Mouse (Mus musculus) embryonic facial prominence, embryonic 14.5 days (tissue): ENCODE measurements at regions not wholly inside any gene's neighbourhood (a gene's known extent, or its start where the extent isn't known, plus 50 kb on each side); places are given as distances from the start of the nearest gene placed in this dataset.

ENCODE experiments used
- ATAC-seq: fragments of 200-750 bp; cut with Nextera tagmentation; 2 replicates; pipeline ENCODE4 v1.8.0; 2017; ENCODE audit warnings: low read depth, moderate number of reproducible peaks, moderate TSS enrichment
- DNase-seq: peaks from one replicate; pipeline ENCODE4 v3.0.0-alpha.2; 2015; ENCODE audit warnings: low spot score
- H3K27ac ChIP-seq: fragments of 300-500 bp; sonication (generic); replicated peaks from 2 replicates; pipeline ENCODE4 v1.5.1; 2014; ENCODE audit warnings: low read depth, mild to moderate bottlenecking, low read length, moderate library complexity
- H3K27me3 ChIP-seq: fragments of 300-500 bp; sonication (generic); replicated peaks from 2 replicates; pipeline ENCODE4 v1.6.1; 2014; ENCODE audit warnings: low read length; ENCODE audit not compliant: control insufficient read depth, insufficient read depth
- H3K36me3 ChIP-seq: fragments of 300-500 bp; sonication (generic); 2 replicates; pipeline ENCODE4 v1.6.1; 2014; ENCODE audit warnings: low read length, mixed read lengths; ENCODE audit not compliant: control insufficient read depth, insufficient read depth
- H3K4me1 ChIP-seq: fragments of 300-500 bp; sonication (generic); 2 replicates; pipeline ENCODE4 v1.6.1; 2014; ENCODE audit warnings: antibody characterized with exemption, low read length; ENCODE audit not compliant: control insufficient read depth, insufficient read depth
- H3K4me2 ChIP-seq: fragments of 300-500 bp; sonication (generic); 2 replicates; pipeline ENCODE4 v1.6.1; 2014; ENCODE audit warnings: low read depth, mild to moderate bottlenecking, low read length, moderate library complexity, mixed read lengths
- H3K4me3 ChIP-seq: fragments of 300-500 bp; sonication (generic); 2 replicates; pipeline ENCODE4 v1.5.1; 2014; ENCODE audit warnings: low read depth, mild to moderate bottlenecking, low read length
- H3K9ac ChIP-seq: fragments of 300-500 bp; sonication (generic); 2 replicates; pipeline ENCODE4 v1.6.1; 2014; ENCODE audit warnings: low read depth, mild to moderate bottlenecking, low read length, moderate library complexity, mixed read lengths
- H3K9me3 ChIP-seq: fragments of 300-500 bp; sonication (generic); 2 replicates; pipeline ENCODE4 v1.6.1; 2016; ENCODE audit warnings: low read length; ENCODE audit not compliant: control insufficient read depth
- WGBS: fragments of 180-500 bp; shearing (Covaris S2); extraction: QIAGEN DNeasy Blood & Tissue Kit; methylation state at CpG from one replicate; pipeline ENCODE4 v1.1.7; 2014; 5-methylcytosine and 5-hydroxymethylcytosine counted together

- Histone ChIP-seq H3K4me3 (no peak overlapping the region), H3K9ac (no peak overlapping the region), H3K27ac (no peak overlapping the region), H3K4me2 (no peak overlapping the region), H3K4me1 (no peaks in the 10 kb centered on the region), H3K27me3 (no peaks in the 10 kb centered on the region), H3K36me3 (no peaks in the 10 kb centered on the region), H3K9me3 (no peaks in the 10 kb centered on the region)
- 54% methylated on average over 12 of the region's 12 CpGs for WGBS
- DNase-seq = peak; percentile 19
- ATAC-seq = no peak
These were observed 252.7 kb upstream of the Dnajc24 start for GRCm38 (mm10) chr2:106256012-106256411.

- ATAC-seq = no peak; the same call in 1 of the 2 replicates
- no peak overlapping the region for H3K4me3 ChIP-seq
- WGBS = 55% methylated on average over 4 of the region's 4 CpGs
These were observed 231.0 kb upstream of the Dnajc24 start for GRCm38 (mm10) chr2:106234358-106234757.

GRCm38 (mm10) chr2:106231136-106231535 lies 227.8 kb upstream of the Dnajc24 start:
- no peaks in the 10 kb centered on the region for H3K9me3 ChIP-seq
- H3K4me3 ChIP-seq = no peak overlapping the region
- ATAC-seq (no peak), DNase-seq (no peak)
- H3K36me3 ChIP-seq = no peaks in the 10 kb centered on the region
- 82% methylated on average over 5 of the region's 5 CpGs for WGBS
- H3K4me1 ChIP-seq = no peaks in the 10 kb centered on the region
- no peak overlapping the region for H3K9ac ChIP-seq
- no peak overlapping the region for H3K27ac ChIP-seq
- no peak overlapping the region for H3K4me2 ChIP-seq
- no peaks in the 10 kb centered on the region for H3K27me3 ChIP-seq

More at GRCm38 (mm10) chr2:106234358-106234757, 231.0 kb upstream of the Dnajc24 start:
- DNase-seq = peak; percentile 30
- Histone ChIP-seq H3K4me1 (no peaks in the 10 kb centered on the region), H3K27me3 (no peaks in the 10 kb centered on the region), H3K9me3 (no peaks in the 10 kb centered on the region), H3K27ac (no peak overlapping the region), H3K4me2 (no peak overlapping the region), H3K9ac (no peak overlapping the region), H3K36me3 (no peaks in the 10 kb centered on the region)

GRCm38 (mm10) chr2:106230021-106230420 lies 226.7 kb upstream of the Dnajc24 start:
- DNase-seq (no peak), ATAC-seq (no peak)
- Histone ChIP-seq H3K27me3 (no peaks in the 10 kb centered on the region), H3K9me3 (no peaks in the 10 kb centered on the region), H3K9ac (no peak overlapping the region), H3K36me3 (no peaks in the 10 kb centered on the region), H3K27ac (no peak overlapping the region), H3K4me1 (no peaks in the 10 kb centered on the region), H3K4me2 (no peak overlapping the region), H3K4me3 (no peak overlapping the region)
- WGBS = 85% methylated on average over 3 of the region's 3 CpGs

GRCm38 (mm10) chr2:106228249-106228648 lies 224.9 kb upstream of the Dnajc24 start:
- WGBS = 81% methylated on average over 1 of the region's 1 CpGs
- ATAC-seq (no peak), DNase-seq (no peak)
- no peaks in the 10 kb centered on the region for H3K9me3 ChIP-seq
- no peaks in the 10 kb centered on the region for H3K36me3 ChIP-seq
- no peaks in the 10 kb centered on the region for H3K27me3 ChIP-seq
- no peak overlapping the region for H3K27ac ChIP-seq
- H3K4me1 ChIP-seq = no peaks in the 10 kb centered on the region
- no peak overlapping the region for H3K4me2 ChIP-seq
- H3K9ac ChIP-seq = no peak overlapping the region
- no peak overlapping the region for H3K4me3 ChIP-seq

GRCm38 (mm10) chr2:106216169-106216568 lies 212.8 kb upstream of the Dnajc24 start:
- H3K4me1 ChIP-seq = no peaks in the 10 kb centered on the region
- no peak overlapping the region for H3K9ac ChIP-seq
- no peaks in the 10 kb centered on the region for H3K9me3 ChIP-seq
- no peak for ATAC-seq
- H3K36me3 ChIP-seq = no peaks in the 10 kb centered on the region
- no peak overlapping the region for H3K4me3 ChIP-seq
- H3K27ac ChIP-seq = no peak overlapping the region
- DNase-seq = no peak
- 0 out of 2 replicates have a peak, but pooled peaks cover 3% of the 10 kb centered on the region for H3K27me3 ChIP-seq
- no peak overlapping the region for H3K4me2 ChIP-seq
- WGBS = 63% methylated on average over 3 of the region's 3 CpGs

GRCm38 (mm10) chr2:106213740-106214139 lies 210.4 kb upstream of the Dnajc24 start:
- Histone ChIP-seq H3K27ac (no peak overlapping the region), H3K4me2 (no peak overlapping the region), H3K4me3 (no peak overlapping the region), H3K9me3 (no peaks in the 10 kb centered on the region), H3K4me1 (no peaks in the 10 kb centered on the region), H3K9ac (no peak overlapping the region), H3K36me3 (no peaks in the 10 kb centered on the region), H3K27me3 (0 out of 2 replicates have a peak, but pooled peaks cover 3% of the 10 kb centered on the region)
- no peak for DNase-seq
- no peak for ATAC-seq
- WGBS = 71% methylated on average over 4 of the region's 4 CpGs

- ATAC-seq (no peak), DNase-seq (no peak)
- 86% methylated on average over 1 of the region's 1 CpGs for WGBS
- Histone ChIP-seq H3K36me3 (no peaks in the 10 kb centered on the region), H3K4me2 (no peak overlapping the region), H3K9ac (no peak overlapping the region), H3K4me1 (no peaks in the 10 kb centered on the region), H3K27me3 (no peaks in the 10 kb centered on the region), H3K27ac (no peak overlapping the region), H3K9me3 (no peaks in the 10 kb centered on the region), H3K4me3 (no peak overlapping the region)
These were observed 207.4 kb upstream of the Dnajc24 start for GRCm38 (mm10) chr2:106210773-106211172.

- Histone ChIP-seq H3K27ac (no peak overlapping the region), H3K27me3 (no peaks in the 10 kb centered on the region), H3K4me1 (no peaks in the 10 kb centered on the region), H3K4me3 (no peak overlapping the region), H3K9me3 (no peaks in the 10 kb centered on the region), H3K9ac (no peak overlapping the region), H3K4me2 (no peak overlapping the region), H3K36me3 (no peaks in the 10 kb centered on the region)
- WGBS = 77% methylated on average over 4 of the region's 4 CpGs
- DNase-seq = no peak
- no peak for ATAC-seq
These were observed 205.5 kb upstream of the Dnajc24 start for GRCm38 (mm10) chr2:106208767-106209250.
